Mouse (Mus musculus) cerebellum, postnatal 25 days (tissue): ENCODE data around the gene Hypk.

ENCODE experiments used
- DNase-seq, 2 experiments: peaks; one replicate each; pipeline ENCODE4 v3.0.0; 2021; ENCODE audit warnings: mixed read lengths in 2 of 2

Hypk gene

GRCm38 (mm10) chr2:121507173-121507950, 54.3 kb downstream of the Hypk start:
- DNase-seq, result no peak

DNA sequence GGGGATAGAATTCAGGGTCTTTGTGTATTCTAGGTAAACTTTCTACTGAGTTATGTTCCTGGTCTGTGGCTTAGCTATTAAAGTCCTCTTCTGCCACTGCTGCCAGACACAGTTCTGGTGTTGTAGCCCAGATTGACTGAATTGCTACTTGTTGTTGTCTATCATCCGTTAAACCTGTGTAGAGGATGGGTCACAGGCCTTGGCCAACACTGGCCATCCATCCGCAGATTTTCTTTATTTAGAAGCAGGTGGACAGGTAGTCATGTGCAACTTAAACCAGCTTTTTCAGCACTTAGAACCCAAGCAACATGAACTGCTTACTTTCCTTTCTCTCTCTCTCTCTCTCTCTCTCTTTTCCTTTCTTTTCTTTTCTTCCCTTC, 54.9 kb downstream of the Hypk start:
- DNase-seq, result no peak
